Mouse (Mus musculus) spleen, adult 2 months (tissue): ENCODE measurements around the gene Lipt2. TPM values are rescaled to one million over a fixed set of nuclear protein-coding genes. Genes with fewer than 3 reads are reported as not detected.

ENCODE experiments used
- DNase-seq, 2 experiments: peaks; one replicate each; pipeline versions ENCODE4 v3.0.0 to v3.0.0-alpha.2; 2012 to 2021; ENCODE audit warnings: low spot score in 2 of 2, low read depth in 1 of 2
- H3K27ac ChIP-seq: fragments of 200-500 bp; 2 replicates; pipeline ENCODE4 v1.5.1; 2012; ENCODE audit warnings: low read length, inconsistent platforms; ENCODE audit not compliant: insufficient read depth
- H3K27me3 ChIP-seq: fragments of 200-500 bp; 2 replicates; pipeline ENCODE4 v1.6.1; 2012; ENCODE audit warnings: mild to moderate bottlenecking, moderate library complexity, low read length, inconsistent platforms; ENCODE audit not compliant: control insufficient read depth, insufficient read depth
- H3K36me3 ChIP-seq: fragments of 200-500 bp; 2 replicates; pipeline ENCODE4 v1.6.1; 2012; ENCODE audit warnings: mild to moderate bottlenecking, low read length, inconsistent platforms; ENCODE audit not compliant: control insufficient read depth, insufficient read depth
- H3K4me1 ChIP-seq: fragments of 200-500 bp; 2 replicates; pipeline ENCODE4 v1.6.1; 2011; ENCODE audit warnings: inconsistent platforms; ENCODE audit not compliant: control insufficient read depth, insufficient read depth, insufficient read length
- H3K4me3 ChIP-seq: fragments of 200-500 bp; 2 replicates; pipeline ENCODE4 v1.5.1; 2011; ENCODE audit warnings: mild to moderate bottlenecking, inconsistent platforms; ENCODE audit not compliant: insufficient read depth, insufficient read length; ENCODE audit errors: extremely low read depth
- CTCF ChIP-seq: fragments of 200-500 bp; IDR thresholded peaks from 2 replicates; pipeline ENCODE4 v1.5.1; 2011; ENCODE audit warnings: mild to moderate bottlenecking, inconsistent platforms; ENCODE audit not compliant: insufficient read depth, insufficient read length, insufficient replicate concordance; ENCODE audit errors: extremely low read depth
- POLR2A ChIP-seq: fragments of 200-500 bp; IDR thresholded peaks from 2 replicates; pipeline ENCODE4 v1.6.1; 2011; ENCODE audit warnings: low read depth, low read length, inconsistent platforms
- WGBS: fragments of 180-500 bp; shearing (Covaris S2); methylation state at CpG from one replicate; pipeline ENCODE4 v1.1.7; 2018; 5-methylcytosine and 5-hydroxymethylcytosine counted together
- polyA plus RNA-seq: library from polyadenylated mRNA; depleted of rRNA; stranded (reverse); fragments of >200 nt; gene quantifications from 2 replicates; pipeline ENCODE4 v1.2.3, GENCODE M21; 2012; rRNA removed

Gene Lipt2
- polyA plus RNA-seq, 1 experiment = 2.4 TPM

GRCm38 (mm10) chr7:100203616-100204015 is 44.5 kb downstream of the Lipt2 start:
- Histone ChIP-seq H3K27ac (no peak overlapping the region), H3K4me1 (no peaks in the 10 kb centered on the region; the same call in 1 of the 2 replicates), H3K27me3 (no peaks in the 10 kb centered on the region), H3K36me3 (no peaks in the 10 kb centered on the region), H3K4me3 (no peak overlapping the region)
- no peak for TF ChIP-seq POLR2A
- TF ChIP-seq CTCF = no peak
- WGBS = 54% methylated on average over 3 of the region's 3 CpGs
- no peak for DNase-seq

- no peak for DNase-seq
- WGBS = 88% methylated on average over 6 of the region's 6 CpGs
- H3K4me3 ChIP-seq = no peak overlapping the region
Measured at GRCm38 (mm10) chr7:100204871-100205270, 45.8 kb downstream of the Lipt2 start.

GRCm38 (mm10) chr7:100206144-100206543 is 47.1 kb downstream of the Lipt2 start:
- Histone ChIP-seq H3K4me1 (no peaks in the 10 kb centered on the region; the same call in 1 of the 2 replicates), H3K27ac (no peak overlapping the region), H3K4me3 (no peak overlapping the region), H3K27me3 (no peaks in the 10 kb centered on the region), H3K36me3 (no peaks in the 10 kb centered on the region)
- TF ChIP-seq CTCF (no peak), POLR2A (no peak)
- 100% methylated on average over 2 of the region's 2 CpGs for WGBS
- no peak for DNase-seq

More at GRCm38 (mm10) chr7:100204871-100205270, 45.8 kb downstream of the Lipt2 start:
- Histone ChIP-seq H3K36me3 (no peaks in the 10 kb centered on the region), H3K27me3 (no peaks in the 10 kb centered on the region), H3K4me1 (no peaks in the 10 kb centered on the region; the same call in 1 of the 2 replicates), H3K27ac (no peak overlapping the region)
- TF ChIP-seq CTCF (no peak), POLR2A (no peak)

GRCm38 (mm10) chr7:100207886-100208285 is 48.8 kb downstream of the Lipt2 start:
- H3K4me3 ChIP-seq = no peak overlapping the region
- no peaks in the 10 kb centered on the region for H3K4me1 ChIP-seq
- no peak for DNase-seq
- H3K27ac ChIP-seq = no peak overlapping the region
- H3K27me3 ChIP-seq = no peaks in the 10 kb centered on the region
- TF ChIP-seq CTCF (no peak), POLR2A (no peak)
- H3K36me3 ChIP-seq = no peaks in the 10 kb centered on the region

Other genes starting within 250 kb of the Lipt2 start
- gene Rnf169, start 178.8 kb upstream of the Lipt2 start, polyA plus RNA-seq = 4.3 and 4.4 TPM in 2 replicates
- 0.08 and 0.13 TPM in 2 replicates for gene Chrdl2, start 153.1 kb upstream of the Lipt2 start, polyA plus RNA-seq
- 6.7 and 7.9 TPM in 2 replicates for gene Pold3, start 37.7 kb upstream of the Lipt2 start, polyA plus RNA-seq
- 1.3 and 2.2 TPM in 2 replicates for gene Kcne3, start 17.2 kb downstream of the Lipt2 start, polyA plus RNA-seq
- 3.9 and 4.0 TPM in 2 replicates for gene Pgm2l1, start 68.1 kb downstream of the Lipt2 start, polyA plus RNA-seq
- 0.36 and 0.55 TPM in 2 replicates for gene P4ha3, start 126.2 kb downstream of the Lipt2 start, polyA plus RNA-seq
- 24.1 and 26.4 TPM in 2 replicates for gene C2cd3, start 213.0 kb downstream of the Lipt2 start, polyA plus RNA-seq
- 46.3 and 57.2 TPM in 2 replicates for gene Ppme1, start 213.0 kb downstream of the Lipt2 start, polyA plus RNA-seq